16 mouse cellular contexts compared by ENCODE assay signal in the genomic region with DNA sequence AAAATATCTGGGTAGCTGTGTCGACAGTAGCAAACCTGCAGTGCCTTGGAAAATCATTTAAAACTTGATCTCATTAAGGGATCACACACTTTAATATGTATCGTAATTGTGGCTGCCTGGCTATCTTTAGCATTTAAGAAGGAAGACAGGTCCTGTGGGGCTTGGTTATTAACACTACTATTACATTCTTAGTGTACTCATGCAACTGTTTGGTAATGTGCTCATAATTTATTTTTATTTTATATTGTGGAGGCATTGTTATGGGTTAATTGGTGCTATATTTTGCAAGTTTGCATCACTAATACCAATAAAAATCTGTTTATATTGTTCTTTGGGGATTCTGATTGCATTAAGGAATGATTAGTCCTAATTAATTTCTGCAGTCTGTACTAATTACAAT.
"Had no signal": no experiment of that assay in that cellular context is flagged by ENCODE, and none has a peak within 500 bp of the region (broad histone marks: within the 10 kb centered on the region; RNA-seq: fewer than 3 reads in every experiment).

No protein-coding gene starts in this region.

- H3K9me3 ChIP-seq: liver, embryonic 13.5 days; liver, embryonic 15.5 days; midbrain, embryonic 13.5 days; midbrain, embryonic 15.5 days; stomach, embryonic 15.5 days had no signal

- H3K4me3 ChIP-seq: liver, embryonic 13.5 days; liver, embryonic 15.5 days; midbrain, embryonic 13.5 days; midbrain, embryonic 15.5 days; myocyte; stomach, embryonic 15.5 days had no signal

- H3K36me3 ChIP-seq: liver, embryonic 13.5 days; liver, embryonic 15.5 days; midbrain, embryonic 13.5 days; midbrain, embryonic 15.5 days; stomach, embryonic 15.5 days had no signal

- DNase-seq: liver, embryonic 13.5 days; liver, postnatal 0 days; lung, embryonic 14.5 days; lung, postnatal 10 days; lung, postnatal 4 days; right cerebral cortex, postnatal 14 days; thymus, adult 2 months; thymus, postnatal 25 days; thymus, postnatal 4 days had no signal

- H3K27me3 ChIP-seq: liver, embryonic 13.5 days; liver, embryonic 15.5 days; midbrain, embryonic 13.5 days; midbrain, embryonic 15.5 days; stomach, embryonic 15.5 days had no signal

- ATAC-seq: liver, postnatal 0 days; midbrain, embryonic 13.5 days; midbrain, embryonic 15.5 days had no signal

- H3K4me1 ChIP-seq: liver, embryonic 13.5 days; liver, embryonic 15.5 days; midbrain, embryonic 13.5 days; midbrain, embryonic 15.5 days; stomach, embryonic 15.5 days had no signal

- H3K27ac ChIP-seq: liver, embryonic 13.5 days; liver, embryonic 15.5 days; midbrain, embryonic 13.5 days; midbrain, embryonic 15.5 days; stomach, embryonic 15.5 days; stomach, postnatal 0 days had no signal

- H3K4me2 ChIP-seq: liver, embryonic 13.5 days; liver, embryonic 15.5 days; lung, embryonic 14.5 days; midbrain, embryonic 11.5 days; midbrain, embryonic 13.5 days; midbrain, embryonic 15.5 days; stomach, embryonic 15.5 days had no signal

- H3K9ac ChIP-seq: liver, embryonic 13.5 days; liver, embryonic 15.5 days; liver, postnatal 0 days; lung, embryonic 14.5 days; midbrain, embryonic 13.5 days; midbrain, embryonic 15.5 days; stomach, embryonic 15.5 days had no signal
